Mouse (Mus musculus) liver, adult (tissue): ENCODE results near the gene Ptgds.

Experiments
- GATA4 ChIP-seq: IDR thresholded peaks from 2 replicates; pipeline ENCODE4 v1.6.1; 2014; ENCODE audit warnings: mild to moderate bottlenecking, low read length; ENCODE audit not compliant: insufficient replicate concordance

Ptgds gene

DNA sequence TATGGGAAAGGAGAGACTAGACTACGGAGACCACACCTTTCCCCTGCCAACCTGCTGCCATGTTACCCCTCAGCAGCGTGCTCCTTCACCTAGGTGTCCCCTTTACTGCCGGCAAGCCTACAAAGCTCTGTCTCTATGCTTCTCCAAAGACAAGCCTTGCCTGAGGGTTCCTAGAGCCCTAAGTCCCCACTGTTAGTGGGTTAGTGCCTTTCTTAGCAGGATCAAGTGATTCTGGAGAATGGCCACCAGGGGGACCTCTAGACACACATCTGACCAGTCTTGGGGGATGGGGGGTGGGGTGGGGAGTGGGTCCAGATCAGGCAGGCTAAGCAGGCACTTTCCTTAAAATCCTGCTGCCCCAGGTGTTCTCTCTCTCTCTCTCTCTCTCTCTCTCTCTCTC, 48.0 kb downstream of the Ptgds start:
- TF ChIP-seq GATA4: no peak

DNA sequence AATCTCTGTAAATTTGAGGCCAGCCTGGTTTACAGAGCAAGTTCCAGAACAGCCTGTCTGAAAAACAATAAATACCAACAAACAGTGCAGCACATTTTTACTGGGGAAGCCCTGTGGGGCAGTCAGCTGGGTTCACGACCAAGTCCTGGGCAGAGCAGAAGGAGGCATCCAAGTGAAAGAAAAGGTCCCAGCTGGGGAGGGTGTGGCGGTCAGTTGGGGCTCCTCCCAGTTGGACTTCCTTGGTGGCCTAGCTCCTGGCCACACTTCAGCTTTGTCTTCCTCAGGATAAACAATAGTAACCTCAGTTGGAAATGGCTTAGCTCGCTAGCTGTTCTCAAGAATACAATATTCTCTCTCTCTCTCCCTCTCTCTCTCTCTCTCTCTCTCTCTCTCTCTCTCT, 52.4 kb downstream of the Ptgds start:
- TF ChIP-seq GATA4: no peak
